Mouse (Mus musculus): ENCODE results near the gene Ino80e. TPM values are rescaled to one million over a fixed set of nuclear protein-coding genes. Genes with fewer than 3 reads are reported as not detected.

Ino80e gene
- total and polyA plus RNA-seq, 3 experiments = 73.6 to 243 (median 73.9) TPM

- TF ChIP-seq KAT2A (IDR thresholded peaks at IDR 0.05; ENCODE audit: insufficient replicate concordance, low read length) (0 out of 2 replicates have a peak, but pooled peaks have one; percentile 41), ELF1 (IDR thresholded peaks at IDR 0.05; ENCODE audit: low read depth, low read length) (peak; percentile 74), MAX (IDR thresholded peaks at IDR 0.05; ENCODE audit: low read length) (peak; percentile 11; the same call in 1 of the 2 replicates), RCOR1 (conservative IDR thresholded peaks at IDR 0.05; ENCODE audit: low read depth, low read length) (no peak), USF2 (conservative IDR thresholded peaks at IDR 0.05; ENCODE audit: low read depth, low read length) (no peak), HCFC1 (IDR thresholded peaks at IDR 0.05; ENCODE audit: low read depth, low read length) (peak; percentile 45; the same call in 1 of the 2 replicates), BHLHE40 (IDR thresholded peaks at IDR 0.05; ENCODE audit: low read depth, low read length) (0 out of 2 replicates have a peak, but pooled peaks have one; percentile 28), CTCF (conservative IDR thresholded peaks at IDR 0.05 in 1 of 2, IDR thresholded peaks at IDR 0.05 in 1 of 2; ENCODE audit: low read depth in 2 of 2, low read length in 2 of 2) (peak; percentile 24 to 92), CHD2 (IDR thresholded peaks at IDR 0.05; ENCODE audit: low read length) (no peak), TCF12 (IDR thresholded peaks at IDR 0.05; ENCODE audit: low read depth, low read length) (peak; percentile 39; the same call in 1 of the 2 replicates)
Measured at GRCm38 (mm10) chr7:126832036-126832598, 30.1 kb downstream of the Ino80e start (continued).

GRCm38 (mm10) chr7:126831539-126831938 lies 30.6 kb downstream of the Ino80e start, which contains the start of gene 4930451I11Rik:
Gene 4930451I11Rik, minus strand, starts transcription at chr7:126831639.
- H3K36me3 ChIP-seq (replicated peaks in 1 of 2; ENCODE audit: control insufficient read depth in 1 of 2, insufficient read depth in 1 of 2, low read length in 1 of 2) = no peaks in the 10 kb centered on the region
- DNase-seq (ENCODE audit: extremely low read depth) = no peak
- H3K79me2 ChIP-seq (replicated peaks; ENCODE audit: control insufficient read depth, extremely low read depth, insufficient read depth, poor library complexity, severe bottlenecking) = no peaks in the 10 kb centered on the region
- peak within 1 kb of the TSS; percentile 53 for H3K4me2 ChIP-seq (ENCODE audit: insufficient read depth, low read depth, poor library complexity, severe bottlenecking)
- in situ Hi-C loops (cut with MboI; ENCODE audit: low pct_ligation_motif_present, low pct_unique_long_range_greater_than_20kb, low sequenced_read_pairs) = no loop called here
- dilution Hi-C loops (cut with MboI; ENCODE audit: extremely low pct_ligation_motif_present, extremely low pct_unique_long_range_greater_than_20kb, low sequenced_read_pairs) = no loop called here
- H3K4me1 ChIP-seq (ENCODE audit: control insufficient read depth in 1 of 2, insufficient read depth in 2 of 2) = peaks cover 6 to 7% of the 10 kb centered on the region in 2 experiments; a peak in 3 of 4 replicates
- H3K9me3 ChIP-seq (replicated peaks; ENCODE audit: low read length) = peaks cover 8% of the 10 kb centered on the region
- H3K27ac ChIP-seq (ENCODE audit: insufficient read depth, low read depth) = no peak within 1 kb of the TSS
- peak within 1 kb of the TSS; percentile 31; the same call in 1 of the 2 replicates for H3K9ac ChIP-seq (ENCODE audit: insufficient read depth, low read depth)
- H3K4me3 ChIP-seq (replicated peaks in 1 of 3; ENCODE audit: low read depth in 2 of 3, low read length in 2 of 3, poor library complexity in 1 of 3) = peak within 1 kb of the TSS; percentile 47 to 66 (median 57)
- no peak for TF ChIP-seq CHD2 (IDR thresholded peaks at IDR 0.05; ENCODE audit: low read length)
- TF ChIP-seq CTCF (conservative IDR thresholded peaks at IDR 0.05 in 1 of 2, IDR thresholded peaks at IDR 0.05 in 1 of 2; ENCODE audit: low read depth in 2 of 2, low read length in 2 of 2) = no peak
- TF ChIP-seq ETS1 (conservative IDR thresholded peaks at IDR 0.05; ENCODE audit: low read depth, low read length) = no peak
- peaks cover 46% of the 10 kb centered on the region for H3K27me3 ChIP-seq (replicated peaks)

GRCm38 (mm10) chr7:126825952-126826351 lies 36.2 kb downstream of the Ino80e start:
- Histone ChIP-seq H3K4me1 (ENCODE audit: control insufficient read depth in 1 of 2, insufficient read depth in 2 of 2) (peaks cover 7 to 8% of the 10 kb centered on the region in 2 experiments; a peak in 2 of 4 replicates), H3K36me3 (replicated peaks in 1 of 2; ENCODE audit: control insufficient read depth in 1 of 2, insufficient read depth in 1 of 2, low read length in 1 of 2) (no peaks in the 10 kb centered on the region), H3K4me3 (replicated peaks in 1 of 3; ENCODE audit: low read depth in 2 of 3, low read length in 2 of 3, poor library complexity in 1 of 3) (no peak overlapping the region), H3K27ac (ENCODE audit: insufficient read depth, low read depth) (no peak overlapping the region), H3K79me2 (replicated peaks; ENCODE audit: control insufficient read depth, extremely low read depth, insufficient read depth, poor library complexity, severe bottlenecking) (no peaks in the 10 kb centered on the region), H3K27me3 (replicated peaks) (peaks cover 57% of the 10 kb centered on the region), H3K9ac (ENCODE audit: insufficient read depth, low read depth) (no peak overlapping the region), H3K9me3 (replicated peaks; ENCODE audit: low read length) (no peaks in the 10 kb centered on the region), H3K4me2 (ENCODE audit: insufficient read depth, low read depth, poor library complexity, severe bottlenecking) (no peak overlapping the region)
- TF ChIP-seq MEF2A (IDR thresholded peaks at IDR 0.05; ENCODE audit: borderline replicate concordance, low read depth, low read length) = no peak
- no peak for TF ChIP-seq CTCF (conservative IDR thresholded peaks at IDR 0.05 in 1 of 2, IDR thresholded peaks at IDR 0.05 in 1 of 2; ENCODE audit: low read depth in 2 of 2, low read length in 2 of 2)
- no peak for TF ChIP-seq NRF1 (IDR thresholded peaks at IDR 0.05; ENCODE audit: low read depth, low read length)
- no peak for TF ChIP-seq USF1 (IDR thresholded peaks at IDR 0.05; ENCODE audit: low read depth, low read length)
- TF ChIP-seq RAD21 (IDR thresholded peaks at IDR 0.05; ENCODE audit: low read depth, low read length) = no peak
- no peak for TF ChIP-seq USF2 (conservative IDR thresholded peaks at IDR 0.05; ENCODE audit: low read depth, low read length)
- no peak for TF ChIP-seq CHD1 (IDR thresholded peaks at IDR 0.05; ENCODE audit: low read depth, low read length)
- TF ChIP-seq POLR2AphosphoS2 (IDR thresholded peaks at IDR 0.05; ENCODE audit: low read depth, low read length) = no peak
- dilution Hi-C loops (cut with MboI; ENCODE audit: extremely low pct_ligation_motif_present, extremely low pct_unique_long_range_greater_than_20kb, low sequenced_read_pairs) = no loop called here
- in situ Hi-C loops (cut with MboI; ENCODE audit: low pct_ligation_motif_present, low pct_unique_long_range_greater_than_20kb, low sequenced_read_pairs) = no loop called here
- no peak for DNase-seq (ENCODE audit: extremely low read depth)
